Mouse (Mus musculus): Measurements from ENCODE around the gene Glul.

DNA sequence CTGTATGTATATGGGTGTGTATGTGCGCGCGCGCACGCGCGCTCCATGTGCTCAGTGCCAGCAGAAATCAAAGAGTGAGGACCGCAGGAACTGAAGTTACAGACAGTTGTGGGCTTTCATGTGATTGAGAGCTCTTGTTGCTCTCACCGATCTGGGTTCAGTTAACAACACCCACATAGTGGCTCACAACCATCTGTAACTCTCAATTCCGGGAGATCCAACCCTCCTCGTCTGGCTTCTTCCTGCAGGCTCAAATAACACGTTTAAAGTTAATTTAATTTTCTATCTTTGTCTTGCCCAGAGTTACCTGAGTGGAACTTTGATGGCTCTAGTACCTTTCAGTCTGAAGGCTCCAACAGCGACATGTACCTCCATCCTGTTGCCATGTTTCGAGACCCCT, 4.5 kb downstream of the Glul start:
- no peak for TF ChIP-seq CTCF (IDR thresholded peaks at IDR 0.05; ENCODE audit: extremely low read depth, insufficient read length, insufficient replicate concordance, low read depth, low read length)
- no peak for TF ChIP-seq POLR2A (IDR thresholded peaks at IDR 0.05; ENCODE audit: low read depth, low read length)

Measured in small intestine, adult 2 months (tissue).